Mouse (Mus musculus) stomach, postnatal 0 days (tissue): ENCODE results near the gene Rimkla.

ENCODE experiments used
- CTCF ChIP-seq: IDR thresholded peaks from 2 replicates; pipeline ENCODE4 v1.5.1; 2016; ENCODE audit warnings: antibody characterized with exemption, low read depth, mild to moderate bottlenecking, moderate library complexity
- EP300 ChIP-seq: optimal IDR thresholded peaks from 2 replicates; pipeline ENCODE3; 2016; ENCODE audit warnings: antibody characterized with exemption

- TF ChIP-seq CTCF: no peak
- no peak for TF ChIP-seq EP300
Measured at GRCm38 (mm10) chr4:119417270-119417669, 75.2 kb downstream of the Rimkla start.
